Mouse (Mus musculus): Measurements from ENCODE around the gene Mipep. TPM values are rescaled to one million over a fixed set of nuclear protein-coding genes. Genes with fewer than 3 reads are reported as not detected.

The Mipep gene
- total RNA-seq, 1 experiment = 7.9 TPM

- Histone ChIP-seq H3K27ac (ENCODE audit: insufficient read depth, low read depth, low read length, poor library complexity, severe bottlenecking) (no peak overlapping the region), H3K4me1 (ENCODE audit: control insufficient read depth in 2 of 2, insufficient read depth in 2 of 2, low read length in 2 of 2, poor library complexity in 1 of 2) (peaks cover 0 to 3% of the 10 kb centered on the region in 2 experiments; a peak in 1 of 4 replicates), H3K9ac (ENCODE audit: insufficient read depth, low read depth, low read length, poor library complexity, severe bottlenecking) (no peak overlapping the region), H3K36me3 (ENCODE audit: control insufficient read depth, insufficient read depth, low read length, poor library complexity, severe bottlenecking) (peaks cover 20% of the 10 kb centered on the region; the same call in 1 of the 2 replicates), H3K9me3 (ENCODE audit: control insufficient read depth, insufficient read depth, low read depth, low read length) (no peaks in the 10 kb centered on the region), H3K4me3 (ENCODE audit: insufficient read depth in 1 of 2, low read depth in 1 of 2, low read length in 2 of 2, poor library complexity in 1 of 2, severe bottlenecking in 1 of 2) (no peak overlapping the region)
- in situ Hi-C loops (cut with MboI; ENCODE audit: low sequenced_read_pairs in 2 of 2, unreplicated experiment in 2 of 2) = no loop called here
- DNase-seq (ENCODE audit: low read depth, low spot score) = no peak
- TF ChIP-seq MAFK (IDR thresholded peaks at IDR 0.05; ENCODE audit: insufficient read depth, low read depth, low read length) (no peak), CHD2 (IDR thresholded peaks at IDR 0.05; ENCODE audit: low read depth, low read length) (no peak), ZC3H11A (IDR thresholded peaks at IDR 0.05; ENCODE audit: borderline replicate concordance, low read depth, low read length) (no peak), ZNF384 (IDR thresholded peaks at IDR 0.05; ENCODE audit: low read depth, low read length) (no peak), HCFC1 (IDR thresholded peaks at IDR 0.05; ENCODE audit: borderline replicate concordance, insufficient read depth, low read length) (no peak)
These were observed 17.7 kb downstream of the Mipep start for GRCm38 (mm10) chr14:60802026-60802425.

GRCm38 (mm10) chr14:60804978-60805377 is 20.6 kb downstream of the Mipep start:
- Histone ChIP-seq H3K9me3 (ENCODE audit: control insufficient read depth, insufficient read depth, low read depth, low read length) (no peaks in the 10 kb centered on the region), H3K9ac (ENCODE audit: insufficient read depth, low read depth, low read length, poor library complexity, severe bottlenecking) (no peak overlapping the region), H3K36me3 (ENCODE audit: control insufficient read depth, insufficient read depth, low read length, poor library complexity, severe bottlenecking) (peaks cover 18% of the 10 kb centered on the region; the same call in 1 of the 2 replicates), H3K4me1 (ENCODE audit: control insufficient read depth in 2 of 2, insufficient read depth in 2 of 2, low read length in 2 of 2, poor library complexity in 1 of 2) (peaks cover 0 to 3% of the 10 kb centered on the region in 2 experiments; a peak in 1 of 4 replicates), H3K27ac (ENCODE audit: insufficient read depth, low read depth, low read length, poor library complexity, severe bottlenecking) (no peak overlapping the region), H3K4me3 (ENCODE audit: insufficient read depth in 1 of 2, low read depth in 1 of 2, low read length in 2 of 2, poor library complexity in 1 of 2, severe bottlenecking in 1 of 2) (no peak overlapping the region)
- DNase-seq (ENCODE audit: low read depth, low spot score) = no peak
- in situ Hi-C loops (cut with MboI; ENCODE audit: low sequenced_read_pairs in 2 of 2, unreplicated experiment in 2 of 2) = loop anchor here in 1 of 2 experiments (5.0 kb wide), 1 partner anchor 307 kb away; no protein-coding TSS in a partner anchor
- TF ChIP-seq MAFK (IDR thresholded peaks at IDR 0.05; ENCODE audit: insufficient read depth, low read depth, low read length) (no peak), CHD2 (IDR thresholded peaks at IDR 0.05; ENCODE audit: low read depth, low read length) (no peak), HCFC1 (IDR thresholded peaks at IDR 0.05; ENCODE audit: borderline replicate concordance, insufficient read depth, low read length) (no peak), ZNF384 (IDR thresholded peaks at IDR 0.05; ENCODE audit: low read depth, low read length) (no peak)

DNA sequence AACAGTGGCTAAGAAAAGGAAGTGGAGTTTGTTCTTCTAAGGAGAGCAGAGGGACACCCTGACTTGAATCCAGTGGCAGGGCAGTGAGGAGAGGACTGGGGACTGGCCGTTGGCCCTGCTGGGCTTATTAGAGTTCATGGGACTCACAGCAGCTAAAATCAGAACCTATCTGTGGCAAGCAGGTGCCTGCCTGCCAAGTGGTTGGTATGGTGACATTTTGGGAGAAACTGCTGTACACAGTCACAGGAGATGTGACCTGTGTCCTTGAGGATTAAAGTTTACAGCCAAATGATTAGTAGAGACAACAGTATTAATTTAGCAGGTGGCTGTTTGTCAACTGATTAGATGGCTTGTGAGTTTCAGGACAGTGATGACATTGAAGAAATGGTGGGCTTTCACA is 21.5 kb downstream of the Mipep start:
- no peaks in the 10 kb centered on the region for H3K9me3 ChIP-seq (ENCODE audit: control insufficient read depth, insufficient read depth, low read depth, low read length)
- no peak overlapping the region for H3K4me3 ChIP-seq (ENCODE audit: insufficient read depth in 1 of 2, low read depth in 1 of 2, low read length in 2 of 2, poor library complexity in 1 of 2, severe bottlenecking in 1 of 2)
- in situ Hi-C loops (cut with MboI; ENCODE audit: low sequenced_read_pairs in 2 of 2, unreplicated experiment in 2 of 2) = loop anchor here in 1 of 2 experiments (5.0 kb wide), 1 partner anchor 306 kb away; no protein-coding TSS in a partner anchor
- TF ChIP-seq ZNF384 (IDR thresholded peaks at IDR 0.05; ENCODE audit: low read depth, low read length) (no peak), MAFK (IDR thresholded peaks at IDR 0.05; ENCODE audit: insufficient read depth, low read depth, low read length) (no peak), CHD2 (IDR thresholded peaks at IDR 0.05; ENCODE audit: low read depth, low read length) (no peak), ZC3H11A (IDR thresholded peaks at IDR 0.05; ENCODE audit: borderline replicate concordance, low read depth, low read length) (no peak), HCFC1 (IDR thresholded peaks at IDR 0.05; ENCODE audit: borderline replicate concordance, insufficient read depth, low read length) (no peak)
- no peak overlapping the region for H3K27ac ChIP-seq (ENCODE audit: insufficient read depth, low read depth, low read length, poor library complexity, severe bottlenecking)
- no peak overlapping the region for H3K9ac ChIP-seq (ENCODE audit: insufficient read depth, low read depth, low read length, poor library complexity, severe bottlenecking)
- DNase-seq (ENCODE audit: low read depth, low spot score) = no peak
- H3K4me1 ChIP-seq (ENCODE audit: control insufficient read depth in 2 of 2, insufficient read depth in 2 of 2, low read length in 2 of 2, poor library complexity in 1 of 2) = peaks cover 0 to 3% of the 10 kb centered on the region in 2 experiments; a peak in 1 of 4 replicates
- H3K36me3 ChIP-seq (ENCODE audit: control insufficient read depth, insufficient read depth, low read length, poor library complexity, severe bottlenecking) = peaks cover 14% of the 10 kb centered on the region; the same call in 1 of the 2 replicates

DNA sequence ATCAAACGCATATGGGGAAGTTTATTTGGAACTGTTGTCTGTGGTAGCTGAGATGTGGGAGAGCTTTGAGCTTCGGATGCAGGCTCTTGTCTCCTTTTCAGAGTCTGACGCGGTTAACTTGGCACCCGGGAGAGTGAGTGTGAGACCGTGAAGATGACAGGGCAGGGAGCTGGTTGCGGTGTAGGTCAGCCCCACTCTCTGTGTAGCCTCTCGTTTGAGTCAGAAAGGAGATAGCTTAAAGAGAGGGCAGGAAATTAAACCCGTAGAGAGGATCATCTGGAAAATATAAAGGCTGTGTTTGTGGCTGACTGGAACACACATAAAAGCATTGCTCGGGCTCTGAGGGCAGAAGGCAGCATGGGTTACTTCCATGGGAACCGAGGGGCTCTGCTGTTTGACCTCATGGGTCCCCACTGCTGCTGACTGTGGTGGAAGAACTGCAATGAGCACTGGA is 22.5 kb downstream of the Mipep start:
- Histone ChIP-seq H3K9ac (ENCODE audit: insufficient read depth, low read depth, low read length, poor library complexity, severe bottlenecking) (no peak overlapping the region), H3K36me3 (ENCODE audit: control insufficient read depth, insufficient read depth, low read length, poor library complexity, severe bottlenecking) (peaks cover 9% of the 10 kb centered on the region; the same call in 1 of the 2 replicates), H3K4me3 (ENCODE audit: insufficient read depth in 1 of 2, low read depth in 1 of 2, low read length in 2 of 2, poor library complexity in 1 of 2, severe bottlenecking in 1 of 2) (no peak overlapping the region), H3K9me3 (ENCODE audit: control insufficient read depth, insufficient read depth, low read depth, low read length) (no peaks in the 10 kb centered on the region), H3K27ac (ENCODE audit: insufficient read depth, low read depth, low read length, poor library complexity, severe bottlenecking) (no peak overlapping the region), H3K4me1 (ENCODE audit: control insufficient read depth in 2 of 2, insufficient read depth in 2 of 2, low read length in 2 of 2, poor library complexity in 1 of 2) (peaks cover 0 to 3% of the 10 kb centered on the region in 2 experiments; a peak in 1 of 4 replicates)
- in situ Hi-C loops (cut with MboI; ENCODE audit: low sequenced_read_pairs in 2 of 2, unreplicated experiment in 2 of 2) = loop anchor here in 1 of 2 experiments (5.0 kb wide), 1 partner anchor 305 kb away; no protein-coding TSS in a partner anchor
- TF ChIP-seq CHD2 (IDR thresholded peaks at IDR 0.05; ENCODE audit: low read depth, low read length) (no peak), ZC3H11A (IDR thresholded peaks at IDR 0.05; ENCODE audit: borderline replicate concordance, low read depth, low read length) (no peak), ZNF384 (IDR thresholded peaks at IDR 0.05; ENCODE audit: low read depth, low read length) (no peak), HCFC1 (IDR thresholded peaks at IDR 0.05; ENCODE audit: borderline replicate concordance, insufficient read depth, low read length) (no peak), MAFK (IDR thresholded peaks at IDR 0.05; ENCODE audit: insufficient read depth, low read depth, low read length) (no peak)
- no peak for DNase-seq (ENCODE audit: low read depth, low spot score)
